Mouse (Mus musculus): ENCODE data around the gene Topaz1. TPM values are rescaled to one million over a fixed set of nuclear protein-coding genes. Genes with fewer than 3 reads are reported as not detected.
A peak's percentile ranks its signal among the peaks of the same experiment; 100 is the strongest.

Topaz1 gene
- total RNA-seq, 2 experiments from 2014 or later, result not detected

- no peak for DNase-seq
These were observed 65.2 kb downstream of the Topaz1 start for GRCm38 (mm10) chr9:122812386-122812785.

GRCm38 (mm10) chr9:122814775-122815174 is 67.6 kb downstream of the Topaz1 start:
- DNase-seq, result no peak

- no peak for DNase-seq
These were observed 68.2 kb downstream of the Topaz1 start for GRCm38 (mm10) chr9:122815239-122815851.

- DNase-seq, result no peak
These were observed 76.3 kb downstream of the Topaz1 start for GRCm38 (mm10) chr9:122823374-122824017.

DNA sequence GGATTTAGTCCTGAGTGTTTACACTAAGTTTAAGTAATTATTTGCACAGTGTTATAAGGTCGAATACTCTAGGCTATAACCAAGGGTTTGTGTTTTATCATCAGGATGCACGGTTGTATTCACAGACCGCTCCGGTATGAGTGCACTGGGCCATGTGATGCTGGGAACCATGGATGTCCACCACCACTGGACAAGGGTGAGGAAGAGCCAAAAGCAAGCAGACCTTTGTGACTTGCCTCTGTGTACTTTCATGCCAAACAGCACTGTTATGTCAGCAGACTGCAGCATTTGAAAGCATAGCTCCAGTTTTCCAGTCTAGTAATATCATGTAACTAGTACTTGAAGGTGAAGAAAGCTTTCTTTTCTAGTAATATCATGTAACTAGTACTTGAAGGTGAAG is 79.6 kb downstream of the Topaz1 start:
- DNase-seq, result no peak

DNA sequence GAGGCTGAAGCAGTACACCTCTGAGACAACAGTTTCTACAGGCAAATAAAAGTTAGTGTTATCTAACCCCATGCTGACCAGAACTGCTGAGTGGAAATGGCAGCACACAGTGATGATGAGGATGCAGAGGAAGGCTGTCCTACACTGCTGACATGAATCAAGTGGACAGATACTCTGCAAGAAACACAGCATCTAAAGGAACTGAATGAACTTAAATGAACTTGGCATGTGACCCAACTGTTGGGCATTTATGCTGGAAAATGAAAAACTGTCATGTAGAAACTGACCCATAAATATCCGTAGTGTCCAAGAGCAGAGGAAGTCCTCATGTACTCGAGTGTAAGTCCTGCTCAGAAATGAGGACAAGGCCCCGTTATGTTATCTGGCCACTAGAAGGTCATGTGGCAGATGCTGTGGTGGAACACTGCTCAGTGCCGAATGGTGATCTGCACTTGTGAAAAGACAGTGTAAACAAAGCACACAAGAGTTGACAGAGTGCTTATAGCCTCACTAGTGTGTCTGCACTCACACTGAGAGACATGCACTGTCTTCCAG is 82.8 kb downstream of the Topaz1 start:
- DNase-seq, result no peak

DNA sequence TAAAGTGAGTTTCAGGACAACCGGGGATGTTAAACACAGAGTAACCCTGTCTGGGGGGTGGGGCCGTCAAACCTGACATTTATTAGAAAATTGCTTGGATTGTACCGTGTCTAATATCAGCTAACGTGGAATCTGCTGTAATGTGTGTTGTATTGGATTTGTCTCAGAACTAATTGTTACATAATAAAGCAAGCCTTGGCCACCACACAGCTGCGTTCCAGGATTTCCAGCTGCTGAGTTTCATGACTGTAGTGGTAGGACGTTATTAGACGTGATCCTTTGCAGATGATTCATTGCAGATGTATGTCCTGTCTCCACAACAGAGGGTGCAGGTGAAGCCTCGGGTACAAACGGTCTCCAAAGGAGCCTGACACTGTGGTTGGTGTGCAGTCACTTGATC is 89.0 kb downstream of the Topaz1 start:
- peak; percentile 23 for DNase-seq

- peak; percentile 57 to 60 for DNase-seq
These were observed 89.6 kb downstream of the Topaz1 start for GRCm38 (mm10) chr9:122836790-122837189.

DNA sequence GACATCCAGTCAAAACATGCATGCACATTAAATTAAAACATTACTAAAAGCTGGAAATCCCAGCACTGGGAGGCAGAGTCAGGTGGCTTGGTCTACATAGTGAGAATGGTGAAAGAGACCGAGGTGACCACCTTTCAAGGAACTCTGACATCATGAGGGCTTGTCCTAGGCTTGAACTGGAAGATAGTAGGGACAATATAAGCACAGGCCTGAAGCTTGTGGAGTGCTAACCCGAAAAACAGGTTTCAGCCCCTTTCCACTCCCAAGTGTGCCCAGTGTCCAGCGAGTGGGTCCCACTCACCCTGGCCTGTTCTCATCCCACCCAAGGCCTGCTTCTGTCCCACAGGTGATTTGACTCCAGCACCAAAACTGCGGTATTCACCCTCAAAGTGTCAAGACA is 90.1 kb downstream of the Topaz1 start:
- no peak for DNase-seq

GRCm38 (mm10) chr9:122837680-122838079 is 90.5 kb downstream of the Topaz1 start:
- DNase-seq, result peak in 1 of 2 experiments; percentile 36

DNA sequence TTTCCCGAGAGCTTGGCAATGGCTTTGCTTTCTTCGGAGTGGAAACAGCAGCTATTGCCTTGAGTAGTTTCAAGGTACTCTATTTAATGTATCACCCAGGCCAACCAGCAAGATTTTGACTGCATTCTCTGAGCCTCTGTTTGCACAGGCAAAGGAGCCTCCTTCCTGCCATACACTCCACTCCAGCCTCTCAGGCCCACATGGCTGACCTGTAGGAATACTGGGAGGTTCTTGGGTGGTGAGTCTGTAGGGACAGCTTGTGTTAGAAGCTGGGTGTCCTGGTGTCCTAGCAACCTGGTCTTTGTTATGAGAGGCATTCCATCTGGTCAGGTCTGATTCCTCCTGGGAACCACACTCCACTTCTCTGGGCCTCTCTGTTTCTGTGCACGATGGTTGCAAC is 96.6 kb downstream of the Topaz1 start, which contains the start of gene Gm35549:
Gene Gm35549, minus strand, starts transcription at position 276 of the 400 bp plus-strand sequence.
- no peak for DNase-seq

DNA sequence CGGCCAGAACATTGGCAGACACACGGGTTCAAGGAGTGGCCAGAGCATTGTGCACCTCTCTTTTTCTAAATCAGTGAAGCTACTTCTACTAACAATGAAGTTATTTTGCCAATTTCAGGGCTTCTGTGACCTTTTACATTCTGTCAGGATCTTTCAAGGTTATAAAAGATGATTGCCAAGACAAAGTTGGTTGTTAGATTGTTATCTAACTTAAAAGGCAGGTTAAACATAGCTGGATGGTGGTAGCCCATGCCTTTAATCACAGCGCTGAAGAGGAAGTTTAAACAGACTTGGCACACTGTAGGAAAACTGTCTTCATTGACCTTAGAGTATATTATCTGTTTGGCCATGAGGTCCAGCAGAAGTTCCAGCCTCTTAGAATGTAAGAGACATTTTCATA is 98.5 kb downstream of the Topaz1 start:
- DNase-seq, result no peak

- DNase-seq, result peak; percentile 78 to 82
These were observed 99.0 kb downstream of the Topaz1 start for GRCm38 (mm10) chr9:122846156-122846555.

GRCm38 (mm10) chr9:122847811-122848311 is 100.7 kb downstream of the Topaz1 start:
- DNase-seq, result peak in 1 of 2 experiments; percentile 51

Other genes with a start within 250 kb of the Topaz1 start
- 10 to 100 TPM; 45.2 to 47.6 TPM for gene Tcaim, start 58.2 kb downstream of the Topaz1 start, total RNA-seq (2021)
- gene Gm35549, start 96.7 kb downstream of the Topaz1 start, total RNA-seq (2021), result not detected
- 10 to 100 TPM; 55.1 to 62.7 TPM for gene Zfp445, start 118.7 kb downstream of the Topaz1 start, total RNA-seq (2021)
- 1 to 10 TPM; 6.3 to 6.8 TPM for gene Zkscan7, start 138.3 kb downstream of the Topaz1 start, total RNA-seq (2021)
- gene Zfp105, start 175.7 kb downstream of the Topaz1 start, total RNA-seq (2021), result 1 to 10 TPM; 1.0 to 1.1 TPM
- 10 to 100 TPM; 15.4 to 16.6 TPM for gene 1110059G10Rik, start 203.7 kb downstream of the Topaz1 start, total RNA-seq (2021)
- under 1 TPM; 0.67 to 0.77 TPM for gene Kif15, start 203.7 kb downstream of the Topaz1 start, total RNA-seq (2021)

Data from heart, adult 18-20 months (tissue).